Comparison of ENCODE assay signal across 22 mouse cellular contexts in the genomic region with DNA sequence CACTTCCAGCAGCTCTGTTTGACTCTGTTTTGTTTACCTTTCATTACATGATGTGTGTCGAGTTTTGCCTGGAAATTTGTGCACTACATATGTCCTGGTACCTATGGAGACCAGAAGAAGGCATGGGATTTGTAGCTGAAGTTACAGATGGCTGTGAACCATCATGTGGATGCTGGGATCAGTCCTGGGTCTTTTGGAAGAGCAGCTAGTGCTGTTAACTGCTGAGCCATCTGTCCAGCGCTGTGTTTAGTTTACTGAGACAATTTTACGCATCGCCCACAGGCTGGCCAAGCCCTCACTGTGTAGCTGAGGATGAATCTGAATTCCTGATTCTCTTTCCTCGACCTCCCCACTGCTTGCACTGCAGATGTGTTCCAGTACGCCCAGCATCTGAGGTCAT. TPM values are rescaled to one million over a fixed set of nuclear protein-coding genes. Genes with fewer than 3 reads are reported as not detected.
DNase-seq lines count a peak whose midpoint lies in the region; ATAC-seq and TF ChIP-seq lines count a peak whose summit lies in the region.
"Had no signal": no experiment of that assay in that cellular context is flagged by ENCODE, and none has a peak within 500 bp of the region (broad histone marks: within the 10 kb centered on the region; RNA-seq: fewer than 3 reads in every experiment).

No protein-coding gene starts in this region.

- H3K27me3 ChIP-seq in midbrain, postnatal 0 days (ENCODE audit: insufficient read depth, low read length) = no peaks in the 10 kb centered on the region
- peaks cover 17% of the 10 kb centered on the region; the same call in 1 of the 2 replicates for H3K27me3 ChIP-seq in midbrain, embryonic 13.5 days
- no peaks in the 10 kb centered on the region for H3K27me3 ChIP-seq in lung, postnatal 0 days (replicated peaks; ENCODE audit: insufficient read depth, low read length)
- H3K27me3 ChIP-seq: forebrain, embryonic 15.5 days; hindbrain, embryonic 15.5 days; Patski had no signal

- no peak for TF ChIP-seq CTCF in layer of hippocampus, adult 2 months (conservative IDR thresholded peaks at IDR 0.05)
- TF ChIP-seq CTCF in midbrain, postnatal 0 days (IDR thresholded peaks at IDR 0.05) = no peak
- no peak for TF ChIP-seq CTCF in lung, postnatal 0 days (IDR thresholded peaks at IDR 0.05)

- no peak overlapping the region for H3K4me2 ChIP-seq in midbrain, postnatal 0 days (ENCODE audit: low read depth, low read length, poor library complexity, severe bottlenecking)
- H3K4me2 ChIP-seq in midbrain, embryonic 13.5 days (replicated peaks) = no peak overlapping the region
- no peak overlapping the region for H3K4me2 ChIP-seq in lung, postnatal 0 days (replicated peaks; ENCODE audit: low read depth, low read length)
- H3K4me2 ChIP-seq: embryonic facial prominence, embryonic 15.5 days; forebrain, embryonic 15.5 days; heart, embryonic 11.5 days; hindbrain, embryonic 15.5 days had no signal

- peak overlapping the region; percentile 64 for H3K27ac ChIP-seq in layer of hippocampus, adult 2 months
- H3K27ac ChIP-seq in midbrain, postnatal 0 days (ENCODE audit: low read depth, low read length) = no peak overlapping the region
- no peak overlapping the region for H3K27ac ChIP-seq in midbrain, embryonic 13.5 days
- no peak overlapping the region for H3K27ac ChIP-seq in lung, postnatal 0 days (ENCODE audit: low read length)
- H3K27ac ChIP-seq: embryonic facial prominence, embryonic 15.5 days; forebrain, embryonic 10.5 days; forebrain, embryonic 15.5 days; hindbrain, embryonic 15.5 days had no signal

- H3K4me1 ChIP-seq in midbrain, postnatal 0 days (ENCODE audit: insufficient read depth, low read length) = no peaks in the 10 kb centered on the region; the same call in 1 of the 2 replicates
- peaks cover 6% of the 10 kb centered on the region for H3K4me1 ChIP-seq in midbrain, embryonic 13.5 days (replicated peaks)
- H3K4me1 ChIP-seq in lung, postnatal 0 days (ENCODE audit: insufficient read depth, low read depth, low read length) = no peaks in the 10 kb centered on the region

- H3K36me3 ChIP-seq in midbrain, postnatal 0 days (ENCODE audit: insufficient read depth, low read length) = no peaks in the 10 kb centered on the region
- H3K36me3 ChIP-seq in midbrain, embryonic 13.5 days = no peaks in the 10 kb centered on the region
- no peaks in the 10 kb centered on the region for H3K36me3 ChIP-seq in lung, postnatal 0 days (ENCODE audit: insufficient read depth, low read length)
- H3K36me3 ChIP-seq: embryonic facial prominence, embryonic 15.5 days; forebrain, embryonic 10.5 days; forebrain, embryonic 15.5 days; hindbrain, embryonic 15.5 days had no signal

- WGBS in midbrain, postnatal 0 days = 71% methylated on average over 6 of the region's 6 CpGs
- WGBS in midbrain, embryonic 13.5 days = 78% methylated on average over 6 of the region's 6 CpGs
- WGBS in lung, postnatal 0 days = 53% methylated on average over 6 of the region's 6 CpGs

- H3K9me3 ChIP-seq in midbrain, postnatal 0 days (ENCODE audit: low read length) = no peaks in the 10 kb centered on the region
- no peaks in the 10 kb centered on the region for H3K9me3 ChIP-seq in midbrain, embryonic 13.5 days
- no peaks in the 10 kb centered on the region for H3K9me3 ChIP-seq in lung, postnatal 0 days (ENCODE audit: low read length)
- H3K9me3 ChIP-seq: embryonic facial prominence, embryonic 15.5 days; forebrain, embryonic 10.5 days; forebrain, embryonic 15.5 days; hindbrain, embryonic 15.5 days had no signal

- no peak for DNase-seq in frontal cortex, postnatal 10 days (ENCODE audit: low spot score in 2 of 2)
- DNase-seq in layer of hippocampus, adult 2 months (ENCODE audit: low spot score in 2 of 2) = no peak
- DNase-seq in layer of hippocampus, postnatal 10 days (ENCODE audit: low spot score in 2 of 2) = no peak
- DNase-seq in midbrain, postnatal 0 days (ENCODE audit: low spot score) = peak; percentile 20
- no peak for DNase-seq in lung, postnatal 0 days (ENCODE audit: low spot score)
- DNase-seq: adrenal gland, postnatal 14 days; cerebellum, adult 18-20 months; cerebellum, postnatal 14 days; embryo, embryonic 11 days; gastrocnemius, postnatal 10 days; heart, adult 18-20 months had no signal

- no peak overlapping the region for H3K9ac ChIP-seq in midbrain, postnatal 0 days (replicated peaks; ENCODE audit: low read length, poor library complexity, severe bottlenecking)
- no peak overlapping the region for H3K9ac ChIP-seq in midbrain, embryonic 13.5 days (replicated peaks)
- no peak overlapping the region for H3K9ac ChIP-seq in lung, postnatal 0 days (replicated peaks; ENCODE audit: low read depth)
- H3K9ac ChIP-seq: embryonic facial prominence, embryonic 15.5 days; forebrain, embryonic 15.5 days; hindbrain, embryonic 15.5 days had no signal

- TF ChIP-seq EP300 in lung, postnatal 0 days (IDR thresholded peaks at IDR 0.05) = no peak

- ATAC-seq in frontal cortex, adult (ENCODE audit: low TSS enrichment) = peak; percentile 50; the same call in 1 of the 2 replicates
- ATAC-seq in midbrain, postnatal 0 days (ENCODE audit: low FRiP score) = no peak
- no peak for ATAC-seq in midbrain, embryonic 13.5 days
- no peak for ATAC-seq in lung, postnatal 0 days
- ATAC-seq: activated CD4-positive, CD25-positive, alpha-beta regulatory T cell, adult 4 months; forebrain, embryonic 15.5 days; inflammation-experienced regulatory T-cells, adult 6 months; Patski had no signal

- H3K4me3 ChIP-seq in layer of hippocampus, adult 2 months = no peak overlapping the region
- no peak overlapping the region for H3K4me3 ChIP-seq in midbrain, postnatal 0 days (ENCODE audit: low read depth, low read length)
- H3K4me3 ChIP-seq in midbrain, embryonic 13.5 days (replicated peaks) = no peak overlapping the region
- H3K4me3 ChIP-seq in lung, postnatal 0 days (ENCODE audit: low read depth, low read length) = no peak overlapping the region
- H3K4me3 ChIP-seq: embryonic facial prominence, embryonic 15.5 days; erythroblast, embryonic 14.5 days; forebrain, embryonic 10.5 days; forebrain, embryonic 15.5 days; hindbrain, embryonic 15.5 days had no signal

RNA-seq across cellular contexts. Expression of gene Tnrc6c, which starts 6.1 kb away (rescaled TPM):
- 10 to 100 TPM; 74.7 to 82.1 TPM for total RNA-seq in layer of hippocampus, adult 2 months (2021)
- total RNA-seq in layer of hippocampus, postnatal 10 days (2021) = 10 to 100 TPM; 70.1 to 70.4 TPM
- 78.4 and 79.8 TPM in 2 replicates for total RNA-seq in midbrain, postnatal 0 days (2014; rRNA removed)
- 22.8 and 26.5 TPM in 2 replicates for polyA plus RNA-seq in midbrain, postnatal 0 days (2015; fragmentation: Nextera tagmentation; extraction: Ambion mirVana)
- polyA plus RNA-seq in midbrain, embryonic 13.5 days (2015; fragmentation: Nextera tagmentation; extraction: Ambion mirVana) = 30.3 and 31.7 TPM in 2 replicates
- polyA plus RNA-seq in lung, postnatal 0 days (2015; fragmentation: Nextera tagmentation; extraction: Ambion mirVana) = 8.9 and 9.8 TPM in 2 replicates
